Mouse (Mus musculus) embryonic facial prominence, embryonic 11.5 days (tissue): ENCODE results near the gene Hgd. TPM values are rescaled to one million over a fixed set of nuclear protein-coding genes. Genes with fewer than 3 reads are reported as not detected.

ENCODE experiments used
- ATAC-seq: fragments of 200-750 bp; cut with Nextera tagmentation; replicated peaks from 2 replicates; pipeline ENCODE4 v1.8.0; 2017; ENCODE audit warnings: low read depth; ENCODE audit not compliant: insufficient number of reproducible peaks, low FRiP score, low TSS enrichment
- DNase-seq: peaks from one replicate; pipeline ENCODE4 v3.0.0-alpha.2; 2015; ENCODE audit warnings: low spot score
- H3K27ac ChIP-seq: fragments of 300-500 bp; sonication (generic); replicated peaks from 2 replicates; pipeline ENCODE4 v1.5.1; 2014; ENCODE audit warnings: mild to moderate bottlenecking, low read depth, low read length, control low read depth
- H3K27me3 ChIP-seq: fragments of 300-500 bp; sonication (generic); 2 replicates; pipeline ENCODE4 v1.6.1; 2014; ENCODE audit warnings: mild to moderate bottlenecking, low read length, moderate library complexity, mixed read lengths; ENCODE audit not compliant: control insufficient read depth, insufficient read depth
- H3K36me3 ChIP-seq: fragments of 300-500 bp; sonication (generic); replicated peaks from 2 replicates; pipeline ENCODE4 v1.6.1; 2014; ENCODE audit warnings: low read depth, mild to moderate bottlenecking, low read length, moderate library complexity, mixed read lengths; ENCODE audit not compliant: control insufficient read depth, insufficient read depth
- H3K4me1 ChIP-seq: fragments of 300-500 bp; sonication (generic); 2 replicates; pipeline ENCODE4 v1.6.1; 2014; ENCODE audit warnings: low read length, mixed read lengths; ENCODE audit not compliant: control insufficient read depth, insufficient read depth
- H3K4me2 ChIP-seq: fragments of 300-500 bp; sonication (generic); 2 replicates; pipeline ENCODE4 v1.6.1; 2014; ENCODE audit warnings: low read depth, mild to moderate bottlenecking, control low read depth, low read length, moderate library complexity
- H3K4me3 ChIP-seq: fragments of 300-500 bp; sonication (generic); 2 replicates; pipeline ENCODE4 v1.5.1; 2014; ENCODE audit warnings: low read depth, low read length, control low read depth
- H3K9ac ChIP-seq: fragments of 300-500 bp; sonication (generic); replicated peaks from 2 replicates; pipeline ENCODE4 v1.6.1; 2014; ENCODE audit warnings: mild to moderate bottlenecking, control low read depth, low read length
- H3K9me3 ChIP-seq: fragments of 300-500 bp; sonication (generic); replicated peaks from 2 replicates; pipeline ENCODE4 v1.6.1; 2016; ENCODE audit warnings: mild to moderate bottlenecking, low read length, inconsistent platforms, mixed read lengths; ENCODE audit not compliant: control insufficient read depth
- WGBS: fragments of 180-500 bp; shearing (Covaris S2); extraction: QIAGEN DNeasy Blood & Tissue Kit; methylation state at CpG from one replicate; pipeline ENCODE4 v1.1.7; 2014; 5-methylcytosine and 5-hydroxymethylcytosine counted together
- polyA plus RNA-seq: library from polyadenylated mRNA; unstranded; fragments of >200 nt; fragmentation: Nextera tagmentation; extraction: Ambion mirVana; gene quantifications from 2 replicates; pipeline ENCODE4 v1.2.1, GENCODE M21; 2014

Gene Hgd
- polyA plus RNA-seq, 1 experiment from 2014 or later = not detected

GRCm38 (mm10) chr16:37603431-37603830 lies 23.5 kb downstream of the Hgd start:
- DNase-seq = no peak
- Histone ChIP-seq H3K4me1 (no peaks in the 10 kb centered on the region), H3K9ac (no peak overlapping the region), H3K27me3 (no peaks in the 10 kb centered on the region), H3K36me3 (no peaks in the 10 kb centered on the region), H3K4me2 (no peak overlapping the region), H3K9me3 (no peaks in the 10 kb centered on the region), H3K27ac (no peak overlapping the region), H3K4me3 (no peak overlapping the region)
- ATAC-seq = no peak
- WGBS = 89% methylated on average over 1 of the region's 1 CpGs

- Histone ChIP-seq H3K4me3 (no peak overlapping the region), H3K27ac (no peak overlapping the region), H3K9ac (no peak overlapping the region), H3K4me2 (no peak overlapping the region), H3K27me3 (no peaks in the 10 kb centered on the region), H3K4me1 (no peaks in the 10 kb centered on the region), H3K36me3 (no peaks in the 10 kb centered on the region), H3K9me3 (no peaks in the 10 kb centered on the region)
- DNase-seq = no peak
- 91% methylated on average over 6 of the region's 6 CpGs for WGBS
- ATAC-seq = no peak
These were observed 24.3 kb downstream of the Hgd start for GRCm38 (mm10) chr16:37604243-37604642.

- H3K4me3 ChIP-seq = no peak overlapping the region
- WGBS = 80% methylated on average over 8 of the region's 8 CpGs
- no peak for ATAC-seq
These were observed 30.4 kb downstream of the Hgd start for GRCm38 (mm10) chr16:37610333-37610732.

GRCm38 (mm10) chr16:37611072-37611471 lies 31.1 kb downstream of the Hgd start:
- no peaks in the 10 kb centered on the region for H3K4me1 ChIP-seq
- DNase-seq (peak; percentile 5), ATAC-seq (no peak)
- WGBS = 44% methylated on average over 7 of the region's 7 CpGs
- no peak overlapping the region for H3K4me3 ChIP-seq
- H3K27me3 ChIP-seq = no peaks in the 10 kb centered on the region
- no peak overlapping the region for H3K27ac ChIP-seq
- H3K4me2 ChIP-seq = no peak overlapping the region
- no peaks in the 10 kb centered on the region for H3K9me3 ChIP-seq
- no peaks in the 10 kb centered on the region for H3K36me3 ChIP-seq
- H3K9ac ChIP-seq = no peak overlapping the region

More at GRCm38 (mm10) chr16:37610333-37610732, 30.4 kb downstream of the Hgd start:
- Histone ChIP-seq H3K9ac (no peak overlapping the region), H3K4me2 (no peak overlapping the region), H3K36me3 (no peaks in the 10 kb centered on the region), H3K27me3 (no peaks in the 10 kb centered on the region), H3K27ac (no peak overlapping the region), H3K9me3 (no peaks in the 10 kb centered on the region), H3K4me1 (no peaks in the 10 kb centered on the region)
- no peak for DNase-seq

- ATAC-seq (no peak), DNase-seq (no peak)
- Histone ChIP-seq H3K9ac (no peak overlapping the region), H3K4me3 (no peak overlapping the region), H3K36me3 (no peaks in the 10 kb centered on the region), H3K4me2 (no peak overlapping the region), H3K9me3 (no peaks in the 10 kb centered on the region), H3K27me3 (no peaks in the 10 kb centered on the region), H3K4me1 (no peaks in the 10 kb centered on the region), H3K27ac (no peak overlapping the region)
- WGBS = 87% methylated on average over 5 of the region's 5 CpGs
These were observed 32.1 kb downstream of the Hgd start for GRCm38 (mm10) chr16:37612013-37612412.

- Histone ChIP-seq H3K27ac (no peak overlapping the region), H3K27me3 (no peaks in the 10 kb centered on the region), H3K36me3 (no peaks in the 10 kb centered on the region), H3K4me1 (no peaks in the 10 kb centered on the region), H3K4me3 (no peak overlapping the region), H3K9ac (no peak overlapping the region), H3K4me2 (no peak overlapping the region), H3K9me3 (no peaks in the 10 kb centered on the region)
- no peak for ATAC-seq
- DNase-seq = no peak
- WGBS = 92% methylated on average over 9 of the region's 9 CpGs
These were observed 34.6 kb downstream of the Hgd start for GRCm38 (mm10) chr16:37614540-37614939.

GRCm38 (mm10) chr16:37615429-37615828 lies 35.5 kb downstream of the Hgd start:
- ATAC-seq (no peak), DNase-seq (no peak)
- no peaks in the 10 kb centered on the region for H3K4me1 ChIP-seq
- no peaks in the 10 kb centered on the region for H3K27me3 ChIP-seq
- no peak overlapping the region for H3K27ac ChIP-seq
- H3K4me2 ChIP-seq = no peak overlapping the region
- 83% methylated on average over 8 of the region's 8 CpGs for WGBS
- no peaks in the 10 kb centered on the region for H3K36me3 ChIP-seq
- H3K9me3 ChIP-seq = no peaks in the 10 kb centered on the region
- no peak overlapping the region for H3K4me3 ChIP-seq
- no peak overlapping the region for H3K9ac ChIP-seq

- Histone ChIP-seq H3K27ac (no peak overlapping the region), H3K4me3 (no peak overlapping the region), H3K9ac (no peak overlapping the region), H3K36me3 (no peaks in the 10 kb centered on the region), H3K4me2 (no peak overlapping the region), H3K4me1 (no peaks in the 10 kb centered on the region), H3K27me3 (no peaks in the 10 kb centered on the region), H3K9me3 (no peaks in the 10 kb centered on the region)
- ATAC-seq = no peak
- 81% methylated on average over 8 of the region's 8 CpGs for whole genome bisulfite sequencing
- DNase-seq = no peak
These were observed 36.2 kb downstream of the Hgd start for GRCm38 (mm10) chr16:37616104-37616503.
